Mouse (Mus musculus): ENCODE results near the gene Ttc30a1.

Gene Ttc30a1

DNA sequence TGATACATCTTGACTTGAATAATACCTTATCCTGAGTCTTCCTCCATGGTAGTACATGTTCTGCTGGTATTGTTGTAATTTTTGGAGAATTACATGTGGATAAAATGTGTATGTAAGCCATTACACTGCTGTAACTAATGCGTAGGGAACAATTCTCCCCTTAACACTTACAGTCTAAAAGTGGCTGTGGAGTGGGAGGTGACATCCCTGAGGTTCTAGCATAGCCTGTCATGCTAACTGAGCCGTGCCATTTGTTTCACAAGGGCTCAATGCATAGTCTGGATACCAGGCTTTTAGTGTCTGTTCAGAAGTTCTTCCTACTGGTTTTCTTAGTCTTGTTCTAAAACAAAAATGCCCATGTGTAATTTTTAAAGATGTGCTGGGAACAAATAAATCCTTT is 50.8 kb downstream of the Ttc30a1 start:
- no peak for DNase-seq (ENCODE audit: low read depth, low spot score)

GRCm38 (mm10) chr2:75929786-75930444 is 51.9 kb downstream of the Ttc30a1 start:
- DNase-seq (ENCODE audit: low read depth, low spot score) = no peak

DNA sequence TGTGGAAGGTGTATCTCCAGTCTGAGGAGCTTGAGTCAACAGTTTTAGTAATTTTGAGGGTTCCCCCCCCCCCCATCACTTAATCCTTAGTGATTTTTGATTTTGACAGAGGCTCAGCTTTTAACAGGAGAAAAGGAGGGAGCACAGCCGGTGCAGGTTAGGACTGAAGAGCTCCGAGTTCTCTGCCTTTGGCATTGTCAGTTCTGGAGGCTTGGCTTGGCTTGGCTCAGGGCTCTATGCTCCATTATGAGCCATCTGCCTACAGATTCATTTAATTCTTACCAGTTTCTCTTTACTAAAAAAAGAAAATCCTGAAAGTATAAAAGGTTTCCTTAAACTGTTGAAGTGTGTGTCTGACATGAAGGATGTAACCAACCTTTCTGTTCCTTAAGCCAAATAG is 52.6 kb downstream of the Ttc30a1 start:
- DNase-seq (ENCODE audit: low read depth, low spot score) = no peak

All from embryo, embryonic 11.5 days (tissue).